Mouse (Mus musculus) brain, embryonic 14.5 days (tissue): ENCODE measurements around the gene Fut8.

Source experiments
- CTCF ChIP-seq: fragments of 200-500 bp; IDR thresholded peaks from 2 replicates; pipeline ENCODE4 v1.5.1; 2012; ENCODE audit warnings: inconsistent platforms, mild to moderate bottlenecking, moderate library complexity, borderline replicate concordance; ENCODE audit not compliant: insufficient read depth, insufficient read length; ENCODE audit errors: extremely low read depth
- POLR2A ChIP-seq: fragments of 200-500 bp; IDR thresholded peaks from 2 replicates; pipeline ENCODE4 v1.6.1; 2012; ENCODE audit warnings: mild to moderate bottlenecking, inconsistent platforms, borderline replicate concordance; ENCODE audit not compliant: poor library complexity, insufficient read depth, insufficient read length, severe bottlenecking; ENCODE audit errors: extremely low read depth

DNA sequence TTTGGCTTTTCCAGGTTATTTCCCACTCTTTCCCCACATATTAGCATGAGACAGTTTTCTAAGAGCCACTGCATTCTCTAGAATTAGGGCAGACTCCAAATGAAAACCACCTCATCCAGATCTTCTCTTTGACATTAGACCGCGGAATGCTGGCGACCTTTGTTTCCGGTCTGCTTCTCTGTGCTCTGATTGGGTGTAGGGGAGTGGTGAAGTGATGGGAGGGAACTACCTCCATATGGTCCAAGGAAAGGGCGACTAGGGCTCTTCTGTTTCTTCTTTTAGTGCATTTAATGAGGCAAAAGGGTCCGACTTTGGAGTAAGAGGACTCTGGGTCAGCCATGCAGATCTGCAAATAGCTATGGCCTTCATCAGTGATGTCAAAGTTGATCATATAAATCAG is 278.9 kb downstream of the Fut8 start:
- TF ChIP-seq POLR2A (no peak), CTCF (no peak)
